In genomic region chr13:115042652-115043051, GRCm38 (mm10) we compare ENCODE assay signal across 16 mouse cellular contexts. TPM values are rescaled to one million over a fixed set of nuclear protein-coding genes. Genes with fewer than 3 reads are reported as not detected.
"Had no signal": no experiment of that assay in that cellular context is flagged by ENCODE, and none has a peak within 500 bp of the region (broad histone marks: within the 10 kb centered on the region; RNA-seq: fewer than 3 reads in every experiment).

No protein-coding gene starts in this region.

- DNase-seq: kidney, adult 18-20 months; kidney, adult 9 months; kidney, postnatal 14 days; kidney, postnatal 4 days; left cerebral cortex, postnatal 4 days; liver, postnatal 0 days; lung, postnatal 4 days; midbrain, embryonic 14.5 days; thymus, postnatal 25 days had no signal

- H3K36me3 ChIP-seq: limb, embryonic 12.5 days; limb, embryonic 15.5 days had no signal

- H3K4me3 ChIP-seq: limb, embryonic 12.5 days; limb, embryonic 15.5 days had no signal

- H3K27ac ChIP-seq: limb, embryonic 12.5 days; limb, embryonic 15.5 days; liver, embryonic 14.5 days had no signal

- H3K4me1 ChIP-seq: limb, embryonic 12.5 days; limb, embryonic 15.5 days had no signal

- H3K9me3 ChIP-seq: limb, embryonic 12.5 days; limb, embryonic 15.5 days had no signal

- H3K4me2 ChIP-seq: limb, embryonic 12.5 days; limb, embryonic 15.5 days; liver, embryonic 11.5 days; midbrain, embryonic 11.5 days had no signal

- ATAC-seq: intestine, embryonic 16.5 days; liver, postnatal 0 days had no signal

- H3K9ac ChIP-seq: limb, embryonic 12.5 days; limb, embryonic 15.5 days; liver, embryonic 14.5 days; liver, postnatal 0 days had no signal

- H3K27me3 ChIP-seq: limb, embryonic 12.5 days; limb, embryonic 15.5 days had no signal

RNA-seq across cellular contexts. Expression of gene Gm49395, which starts 59.1 kb away (rescaled TPM):
- total RNA-seq: midbrain, postnatal 0 days had no signal
